Mouse (Mus musculus): ENCODE measurements around the gene Marco.
A peak's percentile ranks its signal among the peaks of the same experiment; 100 is the strongest.

Marco gene

DNA sequence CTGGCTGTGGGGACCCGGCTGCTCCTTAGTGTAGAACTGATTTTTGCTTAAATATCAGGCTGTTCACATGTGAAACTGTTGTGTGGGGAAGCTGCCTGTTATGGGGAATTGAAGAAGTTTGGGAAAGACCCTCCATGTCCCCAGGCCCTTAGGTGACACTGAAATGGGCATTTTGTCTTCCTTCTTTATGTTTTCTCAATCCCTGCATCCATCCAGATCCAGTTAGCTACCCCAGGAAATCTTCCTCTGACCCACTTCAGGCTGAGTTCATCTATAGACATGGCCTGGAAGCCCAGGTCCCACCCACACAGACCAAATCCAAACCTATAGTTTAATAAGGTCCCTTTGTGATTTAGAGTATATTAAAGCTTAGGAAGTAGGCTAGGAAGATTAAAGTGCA is at the start of gene Marco:
Gene Marco (minus strand): TSS at position 101 of the 400 bp plus-strand sequence.
- no peak for DNase-seq

DNA sequence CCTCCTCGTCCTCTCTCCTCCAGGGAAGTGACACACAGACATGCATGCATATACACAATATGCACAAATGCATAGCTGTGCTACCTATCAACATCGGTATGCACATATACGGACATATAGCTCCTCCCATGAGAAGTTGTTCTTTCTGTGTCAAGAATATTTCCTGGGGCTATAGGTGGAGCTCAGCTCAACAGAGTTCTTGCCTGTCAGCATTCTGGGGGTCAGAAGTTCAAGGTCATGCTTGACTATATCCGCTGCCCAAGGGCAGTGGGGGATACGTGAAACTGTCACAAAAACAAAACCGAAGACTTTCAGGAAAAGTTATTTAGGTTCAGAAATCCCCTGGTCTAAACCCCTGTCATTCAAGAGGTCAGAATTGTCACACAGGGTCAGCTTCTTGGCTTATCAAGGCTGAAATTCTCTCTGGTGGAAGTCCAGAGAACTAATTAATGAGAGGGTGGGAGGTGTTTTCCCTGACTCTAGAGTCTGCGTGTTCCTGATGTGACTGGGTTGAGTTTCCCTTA is 34.7 kb upstream of the Marco start:
- DNase-seq: no peak

DNA sequence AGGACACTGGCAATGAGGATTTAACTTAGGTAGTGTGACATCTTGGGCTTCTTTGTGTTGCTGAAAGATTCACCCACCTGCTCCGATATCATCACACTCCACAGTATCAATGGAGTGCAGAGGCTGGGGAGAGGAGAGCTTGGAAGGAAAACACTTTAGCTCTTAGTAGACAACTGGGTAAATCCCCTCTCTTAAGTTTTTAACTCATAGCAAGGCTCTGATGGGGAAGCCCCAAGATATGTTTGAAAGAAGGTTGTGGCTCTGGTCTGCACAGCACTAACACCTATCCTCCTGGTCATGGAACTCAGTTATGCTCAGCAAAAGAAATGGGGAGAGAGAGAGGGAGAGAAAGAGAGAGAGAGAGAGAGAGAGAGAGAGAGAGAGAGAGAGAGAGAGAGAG is 32.2 kb upstream of the Marco start:
- no peak for DNase-seq

DNA sequence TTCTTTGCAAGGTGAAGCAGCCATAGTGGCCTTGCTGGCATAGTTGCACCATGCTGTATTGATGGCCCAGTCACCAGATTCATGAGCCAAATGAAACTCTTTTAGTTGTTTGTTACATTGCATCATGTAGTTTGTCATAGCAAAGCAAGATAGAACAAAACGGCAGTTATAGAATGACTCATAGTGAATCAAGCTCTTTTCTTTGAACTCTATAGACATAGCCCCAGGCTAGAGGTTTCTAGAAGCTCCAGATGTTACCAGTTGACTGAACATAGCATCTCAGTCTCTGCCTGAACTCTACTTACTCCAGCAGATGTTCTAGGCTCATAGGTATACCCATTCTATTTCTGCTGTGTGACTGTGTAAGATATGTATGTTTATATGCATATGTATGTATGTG is 31.1 kb upstream of the Marco start:
- DNase-seq: no peak

DNA sequence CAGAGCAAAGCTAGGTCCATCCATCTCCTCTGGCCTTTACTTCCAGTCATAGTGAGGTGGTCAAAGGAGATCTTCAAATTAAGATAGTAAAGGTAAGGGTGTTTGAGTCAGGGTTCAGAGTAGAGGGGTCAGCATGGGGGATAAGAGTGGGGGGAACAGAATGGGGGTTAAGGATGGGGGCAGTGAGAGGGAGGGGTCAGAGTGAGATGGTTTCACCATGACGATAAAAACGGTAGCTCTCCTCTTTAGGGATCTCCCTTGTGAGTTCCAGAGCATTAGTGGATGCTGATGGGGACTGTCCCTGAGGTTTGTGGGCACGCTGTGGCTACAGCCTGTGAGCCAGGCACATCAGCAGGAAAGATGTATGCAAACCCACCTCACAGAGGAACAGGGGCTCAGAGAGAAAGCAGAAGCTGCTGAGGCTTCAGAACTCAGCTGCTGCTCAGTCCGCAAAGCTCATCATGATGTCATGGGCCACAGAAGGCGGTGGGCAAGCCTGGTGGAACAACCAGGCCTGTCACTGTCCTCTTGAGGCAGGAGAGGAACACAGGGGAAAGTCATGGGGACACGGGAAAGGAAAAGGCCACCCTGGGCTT is 27.6 kb upstream of the Marco start:
- DNase-seq: peak; percentile 33

DNA sequence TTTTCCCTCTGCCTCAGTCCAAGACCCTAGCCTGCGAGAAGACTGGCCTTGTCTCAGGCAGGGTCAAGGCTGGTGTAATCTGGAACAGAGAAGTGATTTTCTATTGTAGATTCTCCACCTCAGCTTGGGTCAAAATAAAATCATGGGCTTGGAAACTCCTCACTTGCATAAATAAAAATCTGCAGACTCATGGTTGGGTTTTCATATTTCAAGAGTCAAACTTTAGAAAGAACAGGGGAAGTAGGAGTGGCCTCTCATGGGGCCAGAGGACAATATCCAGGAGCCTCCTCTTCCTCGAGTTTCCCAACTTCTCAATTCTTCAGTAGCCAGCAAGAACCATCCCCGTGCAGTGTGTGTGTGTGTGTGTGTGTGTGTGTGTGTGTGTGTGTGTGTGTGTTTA is 26.9 kb upstream of the Marco start:
- peak; percentile 19 for DNase-seq

DNA sequence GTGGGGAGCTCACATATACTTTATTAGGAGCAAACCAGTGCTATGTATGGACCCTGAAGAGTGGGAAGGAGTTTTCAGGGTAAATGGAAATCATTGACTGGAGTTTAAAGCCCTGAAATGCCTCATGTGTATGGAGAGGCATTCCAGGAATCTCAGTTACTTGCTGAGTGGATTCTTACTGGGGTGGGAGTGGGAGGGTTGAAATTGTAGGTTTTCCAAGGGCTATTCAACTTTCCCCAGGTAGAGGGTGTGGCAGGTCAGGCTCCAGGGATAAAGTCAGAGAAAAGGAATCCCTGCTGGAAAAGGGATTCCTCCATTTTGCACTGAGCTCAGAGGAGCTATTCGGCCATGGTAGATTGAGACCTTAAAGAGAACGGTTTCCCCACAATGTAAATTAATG is 25.1 kb upstream of the Marco start:
- no peak for DNase-seq

DNA sequence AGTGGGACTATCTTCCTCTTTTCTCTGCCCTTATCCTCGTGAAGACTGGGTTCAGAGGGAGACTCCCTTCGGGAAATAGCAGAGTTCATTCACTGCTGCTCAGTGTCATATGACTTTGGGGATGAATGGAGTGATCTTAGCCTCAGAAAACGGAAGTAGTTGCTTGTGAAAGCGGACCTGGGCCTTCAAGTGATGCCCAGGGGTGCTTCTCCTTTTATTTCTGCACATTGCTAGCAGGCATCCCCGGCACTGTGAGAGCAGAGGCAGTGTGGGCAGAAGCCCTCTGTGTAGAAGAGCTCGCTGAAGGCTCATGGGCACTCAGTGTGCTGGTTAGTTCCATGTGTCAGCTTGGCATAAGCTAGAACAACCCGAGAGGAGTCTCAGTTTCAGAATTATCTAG is 12.8 kb upstream of the Marco start:
- peak; percentile 44 for DNase-seq

DNA sequence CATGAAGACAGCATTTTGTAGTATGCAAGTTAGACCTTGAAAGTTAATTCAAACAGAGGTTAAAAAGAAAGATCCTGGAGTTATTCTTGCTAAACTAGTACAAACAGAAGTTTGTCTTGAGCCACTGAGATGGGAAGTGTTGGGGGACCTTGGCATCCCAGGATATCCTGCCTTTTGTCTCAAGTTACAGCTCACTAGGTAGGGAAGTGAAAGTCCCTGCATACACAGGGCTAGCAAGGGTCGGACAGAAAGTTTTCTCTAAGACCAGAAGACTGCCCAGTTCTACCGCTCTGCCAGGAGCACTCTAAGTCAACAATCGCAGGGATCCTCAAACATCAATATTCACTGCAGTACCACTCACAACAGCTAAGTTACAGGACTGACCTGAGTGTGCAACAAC is 5.5 kb upstream of the Marco start:
- DNase-seq: no peak

DNA sequence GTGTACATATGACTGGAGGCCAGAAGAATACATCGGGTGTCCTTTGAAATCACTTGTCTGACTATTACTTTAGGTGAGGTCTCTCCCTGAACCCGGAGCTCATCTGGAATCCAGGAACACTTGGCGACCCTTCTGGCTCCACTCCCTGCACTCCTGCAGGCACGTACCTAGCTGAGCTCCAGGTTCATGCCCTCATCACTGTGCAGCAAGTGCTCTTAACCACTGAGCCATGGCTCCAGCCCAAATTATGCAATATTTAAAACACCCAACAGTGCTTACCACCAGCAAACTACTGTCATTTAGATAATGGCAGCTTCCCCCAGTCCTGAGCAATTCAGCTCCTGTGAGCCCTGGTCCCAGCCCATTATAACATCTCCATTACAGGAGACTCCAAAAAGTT is 4.2 kb upstream of the Marco start:
- peak; percentile 53 for DNase-seq

DNA sequence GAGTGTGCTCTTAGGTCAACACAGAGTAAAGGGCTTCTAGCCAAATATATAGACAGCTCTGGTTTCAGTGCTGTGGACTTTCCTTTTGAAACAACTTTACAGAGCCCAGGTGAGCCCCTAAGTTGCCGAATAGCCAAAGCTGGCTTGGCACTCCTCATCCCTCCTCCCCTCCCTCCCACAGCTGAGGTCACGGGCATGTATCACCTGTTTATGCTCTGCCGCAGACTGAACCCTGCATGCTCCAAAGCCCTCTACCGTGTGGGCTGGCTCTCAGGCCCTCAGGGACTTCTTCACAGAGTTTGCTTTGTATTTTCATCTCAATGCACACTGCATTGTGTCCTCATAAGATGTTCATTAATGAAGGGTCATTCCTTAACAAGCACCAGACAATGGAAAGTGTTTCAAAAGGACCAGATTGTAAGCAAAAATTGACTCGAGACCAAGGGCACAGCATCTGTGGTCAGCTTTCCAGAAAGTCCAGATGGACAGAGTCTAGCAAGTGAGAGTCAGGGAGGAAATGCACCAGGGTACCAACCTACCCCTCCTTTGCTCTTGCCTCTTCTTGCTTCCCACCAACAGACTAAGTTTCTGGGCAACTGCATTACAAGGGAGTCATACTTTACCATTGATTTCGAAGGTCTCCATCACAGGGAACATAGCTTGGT is 646 bp downstream of the Marco start:
- DNase-seq: no peak

DNA sequence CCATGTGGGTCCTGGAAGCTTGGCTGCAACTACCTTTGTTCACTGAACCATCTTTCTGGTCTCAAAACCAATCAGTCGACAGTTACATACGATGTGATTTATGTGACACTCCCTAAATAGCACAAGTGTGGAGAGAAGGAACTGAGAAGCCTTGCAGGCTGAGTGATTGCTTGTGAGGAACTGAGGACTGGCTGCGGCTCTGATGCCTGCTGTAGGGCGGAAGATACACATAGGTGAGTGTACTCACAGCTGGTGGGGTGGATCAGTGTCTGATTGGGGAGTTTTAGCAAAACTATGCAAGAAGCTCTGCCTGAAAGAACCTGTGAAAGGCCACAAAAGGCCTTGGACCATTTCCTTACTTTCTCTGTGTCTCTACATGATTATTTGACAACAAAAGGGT is 3.3 kb downstream of the Marco start:
- DNase-seq: no peak

DNA sequence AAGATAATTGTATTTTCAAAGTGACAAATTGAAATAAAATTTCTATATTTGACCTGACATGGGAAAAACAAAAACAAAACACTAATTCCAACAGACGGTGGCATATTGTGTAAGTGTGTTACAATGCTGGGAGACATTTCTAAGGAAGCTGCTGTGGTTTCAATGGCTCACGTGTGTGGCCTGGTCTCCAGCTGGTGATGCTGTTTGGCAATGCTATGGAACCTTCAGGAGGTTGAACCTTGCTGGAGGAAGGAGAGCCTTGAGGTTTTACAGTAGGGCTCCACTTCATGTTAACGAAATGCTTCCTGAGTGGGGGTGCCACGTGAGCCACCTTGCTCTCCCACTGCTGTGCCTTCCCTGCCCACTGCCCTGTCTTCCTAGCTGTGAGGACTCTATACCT is 6.8 kb downstream of the Marco start:
- DNase-seq: peak; percentile 33

DNA sequence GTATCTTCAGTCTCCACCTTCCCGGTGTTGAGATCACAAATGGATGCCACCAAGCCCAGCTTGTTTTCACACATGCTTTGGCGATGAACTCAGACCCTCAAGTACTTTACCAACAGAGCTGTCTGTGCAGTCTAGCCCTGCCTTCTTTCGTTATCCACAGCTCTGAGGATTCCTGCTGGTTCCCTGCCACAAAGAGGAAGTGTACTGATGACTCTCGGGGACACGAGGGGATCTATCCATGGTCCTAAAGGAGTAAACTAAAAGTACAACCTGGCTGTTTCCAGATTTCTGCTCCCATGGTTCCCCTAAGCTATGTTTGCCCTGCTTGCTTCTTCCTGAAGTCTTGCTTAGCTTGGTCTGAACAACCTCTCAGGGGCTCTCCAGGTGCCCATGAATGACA is 23.9 kb downstream of the Marco start:
- peak; percentile 6 for DNase-seq

DNA sequence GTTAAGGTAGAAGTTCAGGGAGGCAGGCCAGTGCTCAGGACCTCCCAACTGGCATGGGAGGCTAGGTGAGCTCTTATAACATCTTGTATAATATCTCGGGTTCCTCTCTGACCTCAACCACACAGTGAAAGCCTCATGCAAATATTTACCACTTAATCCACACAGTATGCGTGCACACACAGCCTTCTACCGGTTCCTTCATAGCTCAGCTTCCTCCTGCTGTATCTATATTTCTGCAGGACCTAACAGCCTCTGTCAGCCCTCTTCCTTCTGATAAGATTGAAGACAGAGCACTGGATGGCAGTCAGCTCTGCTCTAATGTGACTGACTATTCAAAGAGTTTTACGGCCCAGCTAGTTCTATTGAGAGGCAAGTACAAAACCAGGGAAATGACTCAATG is 30.0 kb downstream of the Marco start:
- DNase-seq: no peak

DNA sequence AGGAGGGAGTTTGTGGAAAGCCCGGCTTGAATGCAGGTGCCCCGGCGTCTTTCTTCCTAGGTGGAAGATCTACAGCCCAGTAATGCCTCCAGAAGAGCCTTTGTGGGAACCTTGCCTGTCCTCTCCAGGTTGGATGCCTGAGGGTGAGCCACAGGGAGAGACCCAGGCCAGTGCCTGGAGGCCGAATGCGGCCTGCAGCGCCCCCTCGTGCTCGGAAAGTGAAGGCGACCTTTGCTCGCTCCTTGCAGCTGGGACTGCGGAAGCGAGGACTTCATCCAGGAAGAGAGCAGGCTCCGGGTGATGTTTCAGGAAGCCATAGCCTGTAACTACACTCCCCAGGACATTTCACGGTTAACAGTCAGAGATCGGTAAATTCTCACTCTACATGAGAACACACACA is 35.9 kb downstream of the Marco start:
- peak; percentile 22 for DNase-seq

DNA sequence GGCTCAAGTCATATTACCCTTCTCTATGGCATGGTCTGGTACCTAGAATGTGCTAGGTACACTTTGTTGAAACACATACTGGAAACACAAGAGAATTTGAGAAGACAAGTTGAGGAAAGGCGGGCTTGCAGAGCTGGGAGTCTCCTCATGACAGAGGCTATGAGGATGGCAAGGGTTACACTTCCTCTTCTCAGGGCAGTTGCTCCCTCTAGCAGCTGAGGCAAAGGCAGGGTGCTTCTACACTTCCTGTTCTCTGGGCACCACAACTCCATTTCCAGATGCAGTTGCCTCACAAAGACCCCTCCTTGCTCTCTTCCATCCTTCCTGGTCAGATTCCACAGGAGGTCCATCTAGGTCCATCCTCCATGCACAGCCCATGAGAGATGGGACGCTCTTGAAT is 37.5 kb downstream of the Marco start:
- DNase-seq: peak; percentile 16

DNA sequence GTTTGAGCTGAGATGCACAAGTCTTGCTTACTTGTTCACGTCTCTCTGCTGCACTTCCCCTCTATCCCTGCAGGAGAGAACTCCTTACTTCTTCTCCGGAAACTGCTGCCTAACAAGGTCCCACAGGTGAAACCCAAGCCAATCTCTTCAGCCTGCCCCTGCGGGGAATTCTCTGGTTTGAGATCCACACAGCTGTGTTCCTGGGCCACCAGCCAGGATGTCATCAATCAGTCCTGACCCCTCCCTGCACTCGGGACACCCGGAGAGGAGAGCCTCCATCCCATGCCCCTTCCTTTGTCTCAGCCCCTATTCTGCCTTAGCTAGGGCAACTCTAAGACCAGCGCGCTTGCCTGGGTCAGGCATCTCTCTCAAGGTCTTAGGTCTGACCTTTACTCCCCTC is 38.1 kb downstream of the Marco start:
- no peak for DNase-seq

DNA sequence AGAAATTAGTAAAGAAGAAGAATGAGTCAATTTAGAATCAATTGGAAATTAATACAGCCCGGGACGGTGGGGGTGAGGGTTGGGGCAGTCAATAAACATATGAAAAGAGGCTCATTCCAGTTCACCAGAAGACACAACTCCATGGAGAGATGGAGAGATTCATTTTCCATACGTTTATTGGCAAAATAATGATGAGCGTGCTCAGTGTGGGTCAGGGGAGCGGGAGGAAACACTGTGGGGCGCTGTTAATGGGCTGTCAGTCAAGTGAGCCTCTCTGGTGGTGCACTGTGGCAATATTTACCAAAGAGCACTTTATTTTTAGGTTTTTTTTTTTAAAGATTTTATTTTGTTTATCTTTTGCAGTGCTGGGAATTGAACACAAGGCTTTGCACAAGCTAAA is 45.8 kb downstream of the Marco start:
- no peak for DNase-seq

DNA sequence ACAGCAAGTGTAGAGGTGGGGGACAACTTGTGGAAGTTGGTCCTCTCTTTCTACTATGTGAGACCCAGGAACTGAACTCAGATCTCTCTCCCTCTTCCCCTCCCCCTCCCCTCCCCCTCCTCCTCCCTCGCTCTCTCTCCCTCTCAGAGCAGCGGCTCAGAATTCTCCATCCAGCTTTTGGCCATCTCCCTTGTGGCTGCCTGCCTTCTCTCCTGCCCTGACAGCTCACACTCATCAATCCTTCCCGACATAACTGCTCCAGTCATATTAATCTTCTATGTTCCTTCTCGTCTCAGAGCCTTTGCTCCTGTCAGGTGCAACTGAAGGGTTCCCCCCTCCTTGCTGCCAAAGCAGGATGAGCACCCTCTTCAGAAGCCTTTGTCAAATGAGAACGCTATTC is 46.3 kb downstream of the Marco start:
- no peak for DNase-seq

DNA sequence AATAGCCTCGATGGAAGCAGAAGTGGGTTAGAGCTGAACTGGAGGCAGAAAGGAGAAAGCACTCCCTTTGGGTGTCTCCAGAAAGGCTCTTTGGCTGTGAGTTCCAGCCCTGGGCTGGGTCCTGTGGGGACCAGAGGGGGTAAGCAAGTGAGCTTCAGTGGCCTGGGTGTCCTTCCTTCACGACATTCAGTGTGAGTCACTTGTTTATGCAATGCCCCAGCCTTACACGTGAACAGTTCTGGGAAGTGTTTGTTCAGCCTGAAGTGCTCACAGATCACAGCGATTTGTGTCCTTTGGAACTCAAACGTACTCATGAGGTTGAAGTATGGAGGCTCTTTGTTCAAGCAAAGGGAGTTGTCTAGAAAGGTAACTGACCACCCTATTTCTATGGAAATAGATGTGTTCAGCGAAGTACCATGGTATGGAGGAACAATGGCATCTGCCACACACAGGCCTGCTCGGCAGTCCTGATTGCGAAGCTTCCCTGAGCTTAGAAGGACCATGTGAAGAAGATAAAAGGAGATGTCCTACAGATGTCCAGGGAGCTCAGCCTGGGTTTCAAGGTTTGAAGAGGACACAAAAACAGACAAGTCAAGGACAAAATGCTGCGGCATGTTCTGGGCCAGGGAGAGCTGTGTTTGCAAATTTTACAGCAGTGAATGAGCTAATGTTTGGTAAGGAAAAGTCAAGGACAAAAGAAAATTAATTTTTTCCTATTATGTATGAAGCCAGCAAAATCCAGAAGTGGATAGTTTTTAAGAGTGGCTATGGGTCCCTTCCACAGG is 53.1 kb downstream of the Marco start:
- DNase-seq: peak; percentile 43

DNA sequence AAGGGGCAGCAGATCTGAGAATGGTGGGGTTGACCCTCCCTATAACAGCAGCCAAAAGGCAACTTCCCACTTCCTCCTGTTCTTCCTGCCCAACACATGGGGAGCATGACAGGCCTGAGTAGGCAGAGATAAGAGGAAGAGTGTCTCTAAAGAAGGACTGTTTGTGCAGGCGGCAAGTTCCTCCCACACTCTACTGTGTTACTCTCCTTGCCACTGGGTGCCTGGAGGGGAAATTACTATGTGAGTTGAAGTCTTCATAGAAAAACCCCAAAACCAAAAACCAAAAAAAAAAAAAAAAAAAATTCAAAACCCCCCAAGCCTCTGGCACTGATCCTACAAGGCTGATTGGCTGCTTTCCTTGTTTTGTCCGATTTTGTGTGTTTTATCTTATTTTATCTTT is 55.2 kb downstream of the Marco start:
- DNase-seq: peak; percentile 17

DNA sequence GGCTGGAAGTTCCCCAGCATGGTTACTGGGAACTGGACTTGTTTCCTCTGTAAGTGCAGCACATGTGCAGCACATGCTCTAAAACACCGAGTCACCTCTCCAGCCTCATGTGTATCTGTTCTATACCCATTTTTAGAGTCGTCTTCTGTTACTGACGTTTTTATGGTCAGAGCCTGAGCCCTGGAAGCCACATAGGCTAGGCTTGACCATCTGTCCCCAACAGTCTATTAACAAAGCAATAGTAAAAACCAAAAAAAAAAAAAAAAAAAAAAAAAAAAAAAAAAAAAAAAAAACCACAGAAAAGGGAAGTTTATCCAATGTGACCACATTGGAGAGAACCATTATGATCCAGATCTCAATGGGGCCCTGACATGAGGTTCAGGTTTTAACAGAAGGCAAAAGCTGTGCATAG is 61.6 kb downstream of the Marco start:
- no peak for DNase-seq

DNA sequence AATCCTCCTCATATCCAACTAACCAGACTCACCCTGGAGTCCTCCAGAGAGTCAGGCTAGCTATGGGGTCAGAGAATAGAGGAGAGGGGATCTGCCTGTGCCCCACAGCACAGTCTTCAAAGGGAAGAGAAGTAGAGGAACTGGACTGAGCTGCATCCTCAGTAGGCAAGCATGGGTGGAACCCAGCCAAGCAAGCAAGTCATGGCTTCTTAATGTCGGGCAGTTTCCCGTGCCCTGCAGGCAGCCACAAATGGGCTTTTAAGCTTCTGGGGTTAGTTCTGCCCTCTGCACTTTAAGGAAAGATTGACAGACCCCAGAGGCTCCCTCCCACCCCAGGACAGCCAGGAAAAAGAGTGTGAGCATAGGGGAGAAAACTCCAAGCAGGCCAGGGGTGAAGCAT is 63.2 kb downstream of the Marco start:
- no peak for DNase-seq

Data from lung, postnatal 36 days (tissue).